ENCODE assay signal across 8 mouse cellular contexts in genomic region chr1:84881248-84882065, GRCm38 (mm10). TPM values are rescaled to one million over a fixed set of nuclear protein-coding genes. Genes with fewer than 3 reads are reported as not detected.
DNase-seq lines count a peak whose midpoint lies in the region; ATAC-seq and TF ChIP-seq lines count a peak whose summit lies in the region.
"Had no signal": no experiment of that assay in that cellular context is flagged by ENCODE, and none has a peak within 500 bp of the region (broad histone marks: within the 10 kb centered on the region; RNA-seq: fewer than 3 reads in every experiment).

No protein-coding gene starts in this region.

- no peaks in the 10 kb centered on the region for H3K79me2 ChIP-seq in MEL (ENCODE audit: control insufficient read depth, insufficient read depth, low read length, poor library complexity)

- H3K9ac ChIP-seq in lung, postnatal 0 days (replicated peaks; ENCODE audit: low read depth): no peak overlapping the region
- H3K9ac ChIP-seq in MEL (ENCODE audit: control insufficient read depth, low read depth, low read length, poor library complexity, severe bottlenecking): no peak overlapping the region
- H3K9ac ChIP-seq: embryonic facial prominence, embryonic 12.5 days had no signal

- no peak for TF ChIP-seq POLR2A in MEL (IDR thresholded peaks at IDR 0.05; ENCODE audit: control insufficient read depth in 1 of 2, insufficient read depth in 1 of 2, low read depth in 1 of 2, low read length in 2 of 2, poor library complexity in 1 of 2)

- no peaks in the 10 kb centered on the region for H3K4me1 ChIP-seq in lung, postnatal 0 days (ENCODE audit: insufficient read depth, low read depth, low read length)
- no peaks in the 10 kb centered on the region for H3K4me1 ChIP-seq in MEL (ENCODE audit: control insufficient read depth in 1 of 2, insufficient read depth in 2 of 2, low read length in 2 of 2)
- H3K4me1 ChIP-seq: embryonic facial prominence, embryonic 12.5 days had no signal

- TF ChIP-seq CTCF in lung, postnatal 0 days (IDR thresholded peaks at IDR 0.05): peak; percentile 37
- TF ChIP-seq CTCF in MEL (IDR thresholded peaks at IDR 0.05 in 2 of 3, conservative IDR thresholded peaks at IDR 0.05 in 1 of 3; ENCODE audit: control insufficient read depth in 1 of 3, insufficient read depth in 1 of 3, low read depth in 2 of 3, low read length in 3 of 3, poor library complexity in 1 of 3, severe bottlenecking in 1 of 3): peak; percentile 36 to 69 (median 60)

- H3K4me3 ChIP-seq in lung, postnatal 0 days (ENCODE audit: low read depth, low read length): no peak overlapping the region
- H3K4me3 ChIP-seq in MEL (ENCODE audit: control insufficient read depth in 1 of 2, insufficient read depth in 1 of 2, low read depth in 2 of 2, low read length in 2 of 2): no peak overlapping the region
- H3K4me3 ChIP-seq: embryonic facial prominence, embryonic 12.5 days had no signal

- peak; percentile 72 for TF ChIP-seq RAD21 in MEL (IDR thresholded peaks at IDR 0.05; ENCODE audit: low read depth, low read length)

- ATAC-seq in lung, postnatal 0 days: no peak; the same call in 1 of the 2 replicates

- H3K4me2 ChIP-seq in lung, postnatal 0 days (replicated peaks; ENCODE audit: low read depth, low read length): no peak overlapping the region
- H3K4me2 ChIP-seq: embryonic facial prominence, embryonic 12.5 days had no signal

- TF ChIP-seq EP300 in lung, postnatal 0 days (IDR thresholded peaks at IDR 0.05): no peak
- no peak for TF ChIP-seq EP300 in MEL (IDR thresholded peaks at IDR 0.05; ENCODE audit: low read depth in 1 of 2, low read length in 2 of 2)

- no peaks in the 10 kb centered on the region for H3K9me3 ChIP-seq in lung, postnatal 0 days (ENCODE audit: low read length)
- no peaks in the 10 kb centered on the region for H3K9me3 ChIP-seq in MEL (replicated peaks; ENCODE audit: insufficient read depth, low read length)
- H3K9me3 ChIP-seq: embryonic facial prominence, embryonic 12.5 days had no signal

- no peaks in the 10 kb centered on the region for H3K36me3 ChIP-seq in lung, postnatal 0 days (ENCODE audit: insufficient read depth, low read length)
- H3K36me3 ChIP-seq in MEL (ENCODE audit: control insufficient read depth in 1 of 2, insufficient read depth in 2 of 2, low read length in 2 of 2): no peaks in the 10 kb centered on the region
- H3K36me3 ChIP-seq: embryonic facial prominence, embryonic 12.5 days had no signal

- no peak for DNase-seq in lung, postnatal 0 days (ENCODE audit: low spot score)
- no peak for DNase-seq in lung, postnatal 10 days
- DNase-seq in MEL (ENCODE audit: low read depth, low spot score): peak; percentile 38
- peak; percentile 27 for DNase-seq in adrenal gland, postnatal 25 days
- DNase-seq in left cerebral cortex, postnatal 36 days (ENCODE audit: low spot score in 2 of 2): peak; percentile 14 to 16
- no peak for DNase-seq in spleen, postnatal 14 days (ENCODE audit: low spot score in 2 of 2)
- DNase-seq in kidney, adult 9 months: no peak

- intact Hi-C loops in left cerebral cortex, postnatal 36 days (cut with DNase I): no loop called here

- WGBS in lung, postnatal 0 days: 70% methylated on average over 11 of the region's 11 CpGs

- no peaks in the 10 kb centered on the region for H3K27me3 ChIP-seq in lung, postnatal 0 days (replicated peaks; ENCODE audit: insufficient read depth, low read length)
- no peaks in the 10 kb centered on the region for H3K27me3 ChIP-seq in MEL (ENCODE audit: control insufficient read depth in 1 of 2, insufficient read depth in 2 of 2, low read length in 2 of 2)
- H3K27me3 ChIP-seq: embryonic facial prominence, embryonic 12.5 days had no signal

- H3K27ac ChIP-seq in lung, postnatal 0 days (ENCODE audit: low read length): no peak overlapping the region
- H3K27ac ChIP-seq in MEL (ENCODE audit: control insufficient read depth, low read depth, low read length): no peak overlapping the region
- H3K27ac ChIP-seq: embryonic facial prominence, embryonic 12.5 days had no signal

TF ChIP-seq in MEL, 35 proteins besides CTCF, POLR2A, EP300 and RAD21:
- TF ChIP-seq HCFC1 (IDR thresholded peaks at IDR 0.05; ENCODE audit: low read depth, low read length) (no peak), ZC3H11A (IDR thresholded peaks at IDR 0.05; ENCODE audit: low read depth, low read length) (peak; percentile 54), BHLHE40 (IDR thresholded peaks at IDR 0.05; ENCODE audit: borderline replicate concordance, low read depth, low read length) (no peak), TCF12 (IDR thresholded peaks at IDR 0.05; ENCODE audit: low read depth, low read length) (no peak), GATA1 (IDR thresholded peaks at IDR 0.05; ENCODE audit: low read depth, low read length) (no peak), ELF1 (IDR thresholded peaks at IDR 0.05; ENCODE audit: low read depth, low read length) (no peak), SMC3 (IDR thresholded peaks at IDR 0.05; ENCODE audit: low read depth, low read length) (peak; percentile 63)

RNA-seq across cellular contexts. Expression of gene Trip12, which starts 41.1 kb away (rescaled TPM):
- polyA plus RNA-seq in lung, postnatal 0 days (2015; fragmentation: Nextera tagmentation; extraction: Ambion mirVana): 26.6 and 31.2 TPM in 2 replicates
- total RNA-seq in MEL (2012; rRNA removed): 94.3 and 116 TPM in 2 replicates
- polyA plus RNA-seq in MEL (2012; ENCODE audit: insufficient read depth in 1 of 2, insufficient read length in 2 of 2, low read depth in 1 of 2, low replicate concordance in 2 of 2, missing spikeins in 1 of 2): 100 to 1,000 TPM; 133 to 134 TPM
- 241 and 288 TPM in 2 replicates for total RNA-seq in adrenal gland, postnatal 25 days (2021)
- 100 to 1,000 TPM; 174 to 220 TPM for total RNA-seq in left cerebral cortex, postnatal 36 days (2021)

RNA-seq across cellular contexts. Expression of gene Fbxo36, which starts 41.8 kb away (rescaled TPM):
- polyA plus RNA-seq in lung, postnatal 0 days (2015; fragmentation: Nextera tagmentation; extraction: Ambion mirVana): 23.6 and 24.1 TPM in 2 replicates
- total RNA-seq in MEL (2012; rRNA removed): 1.4 and 2.5 TPM in 2 replicates
- 1 to 10 TPM in 1 of 2 experiments, not detected in 1; 2.9 TPM for polyA plus RNA-seq in MEL (2012; ENCODE audit: insufficient read depth in 1 of 2, insufficient read length in 2 of 2, low read depth in 1 of 2, low replicate concordance in 2 of 2, missing spikeins in 1 of 2)
- total RNA-seq in adrenal gland, postnatal 25 days (2021): 9.8 and 13.5 TPM in 2 replicates
- total RNA-seq in left cerebral cortex, postnatal 36 days (2021): 1 to 10 TPM; 2.0 to 3.4 TPM

RNA-seq across cellular contexts. Expression of gene Slc16a14, which starts 53.5 kb away (rescaled TPM):
- 0.04 TPM in 1 of 2 replicates, not detected in the other for polyA plus RNA-seq in lung, postnatal 0 days (2015; fragmentation: Nextera tagmentation; extraction: Ambion mirVana)
- not detected in 2 replicates for total RNA-seq in MEL (2012; rRNA removed)
- not detected for polyA plus RNA-seq in MEL (2012; ENCODE audit: insufficient read depth in 1 of 2, insufficient read length in 2 of 2, low read depth in 1 of 2, low replicate concordance in 2 of 2, missing spikeins in 1 of 2)
- total RNA-seq in adrenal gland, postnatal 25 days (2021): 4.2 and 4.9 TPM in 2 replicates
- 10 to 100 TPM; 13.9 to 15.6 TPM for total RNA-seq in left cerebral cortex, postnatal 36 days (2021)

Comparison
In these comparisons a context has a peak if more than half of its experiments do, and no peak if none do; other contexts are left out.
1. DNase-seq: peak in MEL (single experiment), adrenal gland, postnatal 25 days (single experiment) and left cerebral cortex, postnatal 36 days (2 of 2); none in lung, postnatal 0 days (single experiment), lung, postnatal 10 days (single experiment), spleen, postnatal 14 days (0 of 2) and kidney, adult 9 months (single experiment).